In the genomic region with DNA sequence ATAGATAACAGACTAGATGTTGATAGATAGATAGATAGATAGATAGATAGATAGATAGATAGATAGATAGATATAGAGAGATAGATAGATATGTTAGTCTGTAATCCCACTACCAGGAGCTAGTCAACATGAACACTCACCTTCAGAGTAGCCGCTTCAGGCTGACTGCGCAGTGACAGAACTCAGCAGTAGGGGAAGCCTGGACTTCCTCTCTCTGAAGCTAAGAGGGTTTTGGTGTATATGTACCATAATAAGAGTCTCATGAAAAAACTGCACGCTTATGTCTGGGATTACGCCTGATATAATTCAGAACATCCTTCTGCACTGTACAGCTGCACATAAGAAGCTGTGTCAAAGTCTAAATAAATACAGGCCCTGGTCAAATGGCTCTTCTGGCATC, we compare ENCODE assay signal across 20 mouse cellular contexts.
"Had no signal": no experiment of that assay in that cellular context is flagged by ENCODE, and none has a peak within 500 bp of the region (broad histone marks: within the 10 kb centered on the region; RNA-seq: fewer than 3 reads in every experiment).

No protein-coding gene starts in this region.

- H3K27ac ChIP-seq: liver, embryonic 13.5 days; lung, embryonic 15.5 days; macrophage; midbrain, embryonic 13.5 days; midbrain, embryonic 15.5 days; neural tube, embryonic 13.5 days; stomach, embryonic 15.5 days had no signal

- H3K9ac ChIP-seq: liver, embryonic 13.5 days; liver, embryonic 15.5 days; liver, postnatal 0 days; lung, embryonic 15.5 days; midbrain, embryonic 13.5 days; midbrain, embryonic 15.5 days; neural tube, embryonic 13.5 days; stomach, embryonic 15.5 days had no signal

- H3K36me3 ChIP-seq: liver, embryonic 13.5 days; liver, embryonic 15.5 days; lung, embryonic 15.5 days; midbrain, embryonic 13.5 days; midbrain, embryonic 15.5 days; neural tube, embryonic 13.5 days; stomach, embryonic 15.5 days had no signal

- H3K27me3 ChIP-seq: lung, embryonic 15.5 days; megakaryocyte, embryonic 14.5 days; midbrain, embryonic 13.5 days; midbrain, embryonic 15.5 days; neural tube, embryonic 13.5 days; stomach, embryonic 15.5 days had no signal

- H3K9me3 ChIP-seq: liver, embryonic 13.5 days; liver, embryonic 15.5 days; lung, embryonic 15.5 days; megakaryocyte, embryonic 14.5 days; midbrain, embryonic 13.5 days; midbrain, embryonic 15.5 days; neural tube, embryonic 13.5 days; stomach, embryonic 15.5 days had no signal

- DNase-seq: liver, embryonic 13.5 days; liver, postnatal 0 days; lung, adult 2 months; lung, postnatal 14 days; lung, postnatal 36 days; right cerebral cortex, postnatal 14 days; thymus, adult 2 months; thymus, postnatal 25 days; thymus, postnatal 4 days had no signal

- ATAC-seq: liver, postnatal 0 days; lung, postnatal 0 days; midbrain, embryonic 13.5 days; midbrain, embryonic 15.5 days had no signal

- H3K4me1 ChIP-seq: lung, embryonic 15.5 days; midbrain, embryonic 13.5 days; neural tube, embryonic 13.5 days; stomach, embryonic 15.5 days had no signal

- H3K4me3 ChIP-seq: liver, embryonic 13.5 days; liver, embryonic 15.5 days; lung, embryonic 15.5 days; megakaryocyte, embryonic 14.5 days; midbrain, embryonic 13.5 days; midbrain, embryonic 15.5 days; myocyte; neural tube, embryonic 13.5 days; stomach, embryonic 15.5 days had no signal

- H3K4me2 ChIP-seq: liver, embryonic 13.5 days; liver, embryonic 15.5 days; lung, embryonic 15.5 days; midbrain, embryonic 11.5 days; midbrain, embryonic 13.5 days; midbrain, embryonic 15.5 days; neural tube, embryonic 13.5 days; stomach, embryonic 15.5 days had no signal
